Mouse (Mus musculus) midbrain, embryonic 16.5 days (tissue): ENCODE results near the gene Fthl17f. TPM values are rescaled to one million over a fixed set of nuclear protein-coding genes. Genes with fewer than 3 reads are reported as not detected.
A peak's percentile ranks its signal among the peaks of the same experiment; 100 is the strongest.
"Not testable (repeated sequence)": the region's sequence is repeated elsewhere in the genome, so short reads cannot be mapped to it uniquely, and the experiment has no call there.

Source experiments
- ATAC-seq: fragments of 200-750 bp; cut with Nextera tagmentation; 2 replicates; pipeline ENCODE4 v1.8.0; 2017; ENCODE audit warnings: moderate TSS enrichment
- H3K27ac ChIP-seq: fragments of 300-500 bp; sonication (generic); 2 replicates; pipeline ENCODE4 v1.5.1; 2014; ENCODE audit warnings: mild to moderate bottlenecking, low read length, mixed read lengths
- H3K27me3 ChIP-seq: fragments of 300-500 bp; sonication (generic); 2 replicates; pipeline ENCODE4 v1.6.1; 2014; ENCODE audit warnings: low read depth, low read length, mixed read lengths; ENCODE audit not compliant: control insufficient read depth, insufficient read depth
- H3K36me3 ChIP-seq: fragments of 300-500 bp; sonication (generic); 2 replicates; pipeline ENCODE4 v1.6.1; 2014; ENCODE audit warnings: mild to moderate bottlenecking, low read length, moderate library complexity, mixed read lengths; ENCODE audit not compliant: control insufficient read depth, insufficient read depth
- H3K4me1 ChIP-seq: fragments of 300-500 bp; sonication (generic); 2 replicates; pipeline ENCODE4 v1.6.1; 2014; ENCODE audit warnings: mild to moderate bottlenecking, low read length, mixed read lengths; ENCODE audit not compliant: control insufficient read depth, insufficient read depth
- H3K4me2 ChIP-seq: fragments of 300-500 bp; sonication (generic); 2 replicates; pipeline ENCODE4 v1.6.1; 2014; ENCODE audit warnings: mild to moderate bottlenecking, low read length, mixed read lengths
- H3K4me3 ChIP-seq: fragments of 300-500 bp; sonication (generic); 2 replicates; pipeline ENCODE4 v1.5.1; 2014; ENCODE audit warnings: low read depth, mild to moderate bottlenecking, low read length, moderate library complexity, mixed read lengths
- H3K9ac ChIP-seq: fragments of 300-500 bp; sonication (generic); 2 replicates; pipeline ENCODE4 v1.6.1; 2014; ENCODE audit warnings: low read depth, low read length, mixed read lengths
- H3K9me3 ChIP-seq: fragments of 300-500 bp; sonication (generic); replicated peaks from 2 replicates; pipeline ENCODE4 v1.6.1; 2014; ENCODE audit warnings: mild to moderate bottlenecking, low read length, mixed read lengths; ENCODE audit not compliant: control insufficient read depth, poor library complexity, severe bottlenecking
- WGBS: fragments of 180-500 bp; shearing (Covaris S2); extraction: QIAGEN DNeasy Blood & Tissue Kit; methylation state at CpG from one replicate; pipeline ENCODE4 v1.1.7; 2014; 5-methylcytosine and 5-hydroxymethylcytosine counted together
- polyA plus RNA-seq: library from polyadenylated mRNA; unstranded; fragments of >200 nt; fragmentation: Nextera tagmentation; extraction: Ambion mirVana; gene quantifications from 2 replicates; pipeline ENCODE4 v1.2.1, GENCODE M21; 2015

Gene Fthl17f
- polyA plus RNA-seq: not detected in 2 replicates

- H3K4me3 ChIP-seq, H3K9me3 ChIP-seq, H3K36me3 ChIP-seq, H3K4me2 ChIP-seq, H3K4me1 ChIP-seq, H3K27me3 ChIP-seq, H3K27ac ChIP-seq, H3K9ac ChIP-seq, ATAC-seq: not testable (repeated sequence)
- 91% methylated on average over 11 of the region's 11 CpGs for WGBS
Measured at GRCm38 (mm10) chrX:9062715-9063114, at the start of gene Fthl17f. TSS of gene Fthl17f (plus strand) at chrX:9063015.

- peak; percentile 72 for ATAC-seq
- no peaks in the 10 kb centered on the region for H3K27me3 ChIP-seq
- no peaks in the 10 kb centered on the region for H3K4me1 ChIP-seq
- WGBS: 20% methylated on average over 1 of the region's 1 CpGs
- H3K9ac ChIP-seq: no peak overlapping the region
- no peak overlapping the region for H3K4me2 ChIP-seq
- H3K36me3 ChIP-seq: no peaks in the 10 kb centered on the region
- no peaks in the 10 kb centered on the region for H3K9me3 ChIP-seq
- H3K4me3 ChIP-seq: no peak overlapping the region
- H3K27ac ChIP-seq: no peak overlapping the region
Measured at GRCm38 (mm10) chrX:9016079-9016478, 46.7 kb upstream of the Fthl17f start.

- no peaks in the 10 kb centered on the region for H3K36me3 ChIP-seq
- no peak for ATAC-seq
- no peaks in the 10 kb centered on the region for H3K9me3 ChIP-seq
- no peak overlapping the region for H3K27ac ChIP-seq
- 59% methylated on average over 9 of the region's 10 CpGs for WGBS
- H3K4me2 ChIP-seq: no peak overlapping the region
- H3K27me3 ChIP-seq: no peaks in the 10 kb centered on the region
- no peaks in the 10 kb centered on the region for H3K4me1 ChIP-seq
- H3K4me3 ChIP-seq: no peak overlapping the region
- no peak overlapping the region for H3K9ac ChIP-seq
Measured at GRCm38 (mm10) chrX:9019481-9019880, 43.3 kb upstream of the Fthl17f start.

GRCm38 (mm10) chrX:9033193-9033592 is 29.6 kb upstream of the Fthl17f start, which contains the start of gene Fthl17e:
TSS of gene Fthl17e (plus strand) at chrX:9033493.
- H3K4me2 ChIP-seq: not testable (repeated sequence)
- 80% methylated on average over 1 of the region's 10 CpGs for WGBS

GRCm38 (mm10) chrX:9041611-9042010 is 21.2 kb upstream of the Fthl17f start:
- not testable (repeated sequence) for ATAC-seq, H3K36me3 ChIP-seq, H3K9me3 ChIP-seq, H3K27ac ChIP-seq, H3K4me2 ChIP-seq, H3K4me1 ChIP-seq, H3K27me3 ChIP-seq, H3K9ac ChIP-seq, H3K4me3 ChIP-seq
- 45% methylated on average over 3 of the region's 4 CpGs for WGBS

More at GRCm38 (mm10) chrX:9033193-9033592, 29.6 kb upstream of the Fthl17f start, which contains the start of gene Fthl17e:
- not testable (repeated sequence) for ATAC-seq, H3K9me3 ChIP-seq, H3K27ac ChIP-seq, H3K27me3 ChIP-seq, H3K36me3 ChIP-seq, H3K4me1 ChIP-seq, H3K9ac ChIP-seq, H3K4me3 ChIP-seq

- ATAC-seq, H3K9me3 ChIP-seq, H3K36me3 ChIP-seq, H3K9ac ChIP-seq, H3K27me3 ChIP-seq, H3K27ac ChIP-seq, H3K4me3 ChIP-seq, H3K4me1 ChIP-seq, H3K4me2 ChIP-seq: not testable (repeated sequence)
- 20% methylated on average over 6 of the region's 9 CpGs for WGBS
Measured at GRCm38 (mm10) chrX:9060952-9061351, 1.9 kb upstream of the Fthl17f start.

- H3K4me3 ChIP-seq: no peak overlapping the region
- no peaks in the 10 kb centered on the region for H3K4me1 ChIP-seq
- no peaks in the 10 kb centered on the region for H3K27me3 ChIP-seq
- H3K36me3 ChIP-seq: no peaks in the 10 kb centered on the region
- H3K9me3 ChIP-seq: peaks cover 3% of the 10 kb centered on the region; the same call in 1 of the 2 replicates
- H3K9ac ChIP-seq: no peak overlapping the region
- no peak for ATAC-seq
- no peak overlapping the region for H3K27ac ChIP-seq
- WGBS: 89% methylated on average over 4 of the region's 4 CpGs
- H3K4me2 ChIP-seq: no peak overlapping the region
Measured at GRCm38 (mm10) chrX:9062101-9062500, 714 bp upstream of the Fthl17f start.

GRCm38 (mm10) chrX:9077699-9078098 is 14.9 kb downstream of the Fthl17f start:
- WGBS: 26% methylated on average over 3 of the region's 10 CpGs
- H3K9me3 ChIP-seq, H3K4me2 ChIP-seq, H3K9ac ChIP-seq, H3K4me3 ChIP-seq, H3K27me3 ChIP-seq, H3K4me1 ChIP-seq, H3K27ac ChIP-seq, H3K36me3 ChIP-seq: not testable (repeated sequence)
- 0 out of 2 replicates have a peak, but pooled peaks have one; percentile 48 for ATAC-seq

- not testable (repeated sequence) for H3K9ac ChIP-seq, H3K4me3 ChIP-seq, H3K9me3 ChIP-seq, H3K27me3 ChIP-seq, H3K4me1 ChIP-seq, H3K27ac ChIP-seq, H3K36me3 ChIP-seq, H3K4me2 ChIP-seq, ATAC-seq
Measured at GRCm38 (mm10) chrX:9095066-9095465, 32.3 kb downstream of the Fthl17f start.
